Mouse (Mus musculus) left cerebral cortex, postnatal 36 days (tissue): ENCODE results near the gene Gipc3. TPM values are rescaled to one million over a fixed set of nuclear protein-coding genes. Genes with fewer than 3 reads are reported as not detected.

Experiments
- DNase-seq, 2 experiments: peaks; one replicate each; pipeline ENCODE4 v3.0.0; 2021 to 2022; ENCODE audit warnings: low spot score in 2 of 2, mixed read lengths in 1 of 2
- intact Hi-C: fragments of 180-260 bp; cut with DNase I; formaldehyde crosslinking; loops from one replicate; pipeline ENCODE4 v1.15.1; 2025
- total RNA-seq, 2 experiments: library from RNA; stranded (reverse); gene quantifications; 2 replicates each; pipeline ENCODE4 v1.2.3; 2021

Gene Gipc3
- total RNA-seq, 2 experiments from 2014 or later, result 1.4 to 1.8 TPM

DNA sequence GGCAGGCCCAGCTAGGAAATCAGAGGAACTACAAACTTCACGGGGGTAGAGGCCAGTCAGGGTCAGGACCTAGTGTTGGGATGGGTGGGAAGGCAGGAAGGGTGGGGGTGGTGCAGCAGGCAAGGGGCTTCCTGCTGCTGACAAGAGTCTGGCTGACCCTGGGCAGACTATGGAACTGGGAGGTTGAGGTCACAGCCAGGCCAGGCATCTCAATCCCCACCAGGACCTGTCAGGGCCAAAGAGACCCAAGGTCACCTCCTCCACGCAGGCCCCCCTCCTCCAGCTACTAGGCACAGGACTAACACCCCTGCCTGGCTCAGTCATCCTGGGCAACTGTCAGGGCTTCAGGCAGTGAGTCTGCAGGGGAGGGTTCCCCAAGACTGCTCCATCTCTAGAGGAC lies 15.1 kb downstream of the Gipc3 start:
- DNase-seq, result no peak
- intact Hi-C loops, result no loop called here

DNA sequence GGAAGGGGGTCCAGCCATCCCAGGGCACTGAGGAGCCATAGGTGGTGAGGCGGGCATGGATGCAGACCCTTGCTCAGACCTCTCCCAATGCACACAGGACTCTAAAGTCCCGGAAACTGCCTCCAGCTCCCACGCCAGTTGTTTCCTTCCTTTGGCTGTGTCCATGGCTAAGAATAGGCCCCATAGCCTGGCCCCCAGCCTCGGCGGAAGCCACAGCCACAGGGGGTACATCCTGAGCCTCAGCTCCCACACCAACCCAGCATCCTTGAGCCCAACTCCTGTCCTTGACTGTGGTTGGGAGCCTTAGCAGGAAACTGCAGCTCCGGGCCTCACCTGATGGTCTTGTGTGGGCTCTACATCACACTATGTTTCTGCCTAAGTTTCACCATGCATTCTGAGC lies 16.2 kb downstream of the Gipc3 start:
- intact Hi-C loops, result no loop called here
- no peak for DNase-seq

DNA sequence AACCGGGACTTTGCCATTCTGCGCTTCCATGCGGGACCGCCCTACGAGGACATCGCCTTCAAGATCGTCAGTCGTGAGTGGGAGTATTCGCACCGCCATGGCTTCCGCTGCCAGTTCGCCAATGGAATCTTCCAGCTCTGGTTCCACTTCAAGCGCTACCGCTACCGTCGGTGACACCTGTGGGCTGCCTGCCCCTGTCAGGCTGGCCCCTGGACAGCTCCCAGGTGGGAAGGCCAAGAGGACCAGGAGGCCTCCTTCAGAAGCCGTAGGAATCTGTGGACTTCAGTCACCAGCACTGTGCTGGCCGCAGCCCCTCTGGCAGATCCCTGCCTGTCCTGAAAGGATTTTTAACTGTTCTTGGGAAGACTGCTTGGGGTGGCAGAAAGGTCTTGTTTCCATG lies 17.3 kb downstream of the Gipc3 start:
- intact Hi-C loops, result no loop called here
- no peak for DNase-seq

DNA sequence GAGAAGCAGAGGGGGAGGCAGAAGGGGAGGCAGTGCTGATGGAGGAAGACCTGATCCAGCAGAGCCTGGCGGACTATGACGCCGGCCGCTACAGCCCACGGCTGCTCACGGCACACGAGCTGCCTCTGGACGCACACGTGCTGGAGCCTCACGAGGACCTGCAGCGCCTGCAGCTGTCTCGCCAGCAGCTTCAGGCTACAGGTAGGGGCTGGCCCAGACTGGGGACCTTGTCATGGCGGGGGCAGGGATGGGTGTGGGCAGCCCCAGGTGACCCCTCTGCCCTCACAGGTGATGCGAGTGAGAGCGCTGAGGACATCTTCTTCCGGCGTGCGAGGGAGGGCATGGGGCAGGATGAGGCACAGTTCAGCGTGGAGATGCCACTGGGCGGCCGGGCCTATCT lies 17.9 kb downstream of the Gipc3 start:
- no peak for DNase-seq
- intact Hi-C loops, result no loop called here

DNA sequence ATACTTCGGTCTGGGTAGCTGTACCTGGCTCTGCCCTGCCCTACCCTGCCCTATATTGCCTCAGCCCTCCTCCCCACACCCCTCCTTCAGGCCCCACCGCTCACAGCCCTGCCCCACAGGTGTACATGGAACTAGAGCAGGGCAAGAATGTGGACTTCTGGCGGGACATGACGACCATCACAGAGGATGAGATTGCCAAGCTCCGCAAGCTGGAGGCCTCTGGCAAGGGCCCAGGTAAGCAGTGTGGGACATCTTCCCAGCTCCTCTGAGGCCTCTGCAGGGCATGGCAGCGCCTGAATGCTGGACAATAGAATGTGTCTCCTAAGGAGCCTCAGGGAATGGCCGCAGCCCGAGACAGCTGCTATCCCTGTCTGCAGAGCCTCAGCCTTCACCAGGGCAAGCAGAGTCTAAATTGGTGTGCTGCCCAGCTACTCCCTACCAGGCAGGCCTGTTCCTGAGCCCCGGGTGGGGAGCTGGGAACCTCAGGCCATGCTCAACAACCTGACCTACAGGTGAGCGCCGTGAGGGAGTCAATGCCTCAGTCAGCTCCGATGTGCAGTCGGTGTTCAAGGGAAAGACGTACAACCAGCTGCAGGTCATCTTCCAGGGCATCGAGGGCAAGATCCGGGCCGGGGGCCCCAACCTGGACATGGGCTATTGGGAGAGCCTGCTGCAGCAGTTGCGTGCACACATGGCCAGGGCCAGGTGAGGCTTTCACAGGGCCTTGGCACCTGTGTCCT lies 19.1 kb downstream of the Gipc3 start:
- intact Hi-C loops, result no loop called here
- no peak for DNase-seq

DNA sequence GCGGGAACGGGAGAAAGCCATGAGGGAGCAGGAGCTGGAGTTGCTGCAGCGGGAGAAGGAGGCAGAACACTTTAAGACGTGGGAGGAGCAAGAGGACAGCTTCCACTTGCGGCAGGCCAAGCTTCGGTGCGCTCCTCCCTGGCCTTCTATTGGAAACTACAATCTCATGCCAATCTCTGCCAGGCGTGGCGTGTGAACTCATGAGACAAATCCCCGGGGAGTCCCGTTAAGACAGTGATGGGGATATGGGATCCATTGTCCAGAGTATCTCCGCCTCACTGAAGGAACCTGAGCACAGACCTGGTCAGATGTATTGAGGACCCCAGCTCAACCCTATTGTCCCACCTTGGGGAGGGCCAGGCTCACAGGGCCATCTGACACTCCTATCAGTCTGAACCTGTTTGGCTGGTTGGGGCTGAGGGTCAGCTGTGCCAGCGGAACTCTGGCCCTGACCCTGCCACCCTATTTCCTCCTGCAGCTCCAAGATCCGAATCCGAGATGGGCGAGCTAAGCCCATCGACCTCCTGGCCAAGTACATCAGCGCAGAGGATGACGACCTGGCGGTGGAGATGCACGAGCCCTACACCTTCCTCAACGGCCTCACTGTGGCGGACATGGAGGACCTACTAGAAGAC lies 19.8 kb downstream of the Gipc3 start:
- DNase-seq, result no peak
- intact Hi-C loops, result no loop called here

DNA sequence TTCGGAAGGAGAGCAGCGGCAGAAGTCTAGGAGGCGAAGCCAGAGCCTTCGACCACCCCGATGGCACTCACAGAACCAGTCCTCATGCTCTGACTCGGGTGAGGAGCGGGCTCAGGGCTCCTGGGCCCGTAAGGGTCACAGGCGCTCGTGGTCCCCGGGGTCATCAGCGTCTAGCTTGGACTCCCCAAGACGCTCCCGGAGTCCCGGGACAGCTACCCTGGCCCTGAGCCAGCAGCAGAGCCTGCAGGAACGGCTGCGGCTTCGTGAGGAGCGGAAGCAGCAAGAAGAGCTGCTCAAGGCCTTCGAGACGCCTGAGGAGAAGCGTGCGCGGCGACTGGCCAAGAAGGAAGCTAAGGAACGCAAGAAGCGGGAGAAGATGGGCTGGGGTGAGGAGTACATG lies 20.6 kb downstream of the Gipc3 start:
- no peak for DNase-seq
- intact Hi-C loops, result no loop called here

DNA sequence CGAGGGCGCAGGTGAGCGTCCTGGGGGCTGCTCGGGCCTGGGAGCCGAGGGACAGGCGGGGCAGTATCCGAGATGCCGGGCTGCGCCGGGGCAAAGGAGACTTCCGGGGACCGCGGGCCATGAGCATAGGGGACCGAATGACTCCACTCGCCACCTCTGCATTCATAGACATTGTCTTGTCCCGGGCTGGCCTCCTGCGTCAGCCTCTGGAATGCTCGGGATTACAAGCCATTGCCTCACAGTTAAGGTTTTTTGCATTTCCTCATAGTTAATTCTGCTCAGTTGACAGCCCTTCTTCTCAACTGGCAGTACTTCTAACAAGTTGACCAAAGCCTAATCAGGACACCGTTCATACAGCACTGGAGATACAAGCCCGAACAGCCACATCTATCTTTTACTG lies 21.6 kb downstream of the Gipc3 start:
- no peak for DNase-seq
- intact Hi-C loops, result no loop called here

DNA sequence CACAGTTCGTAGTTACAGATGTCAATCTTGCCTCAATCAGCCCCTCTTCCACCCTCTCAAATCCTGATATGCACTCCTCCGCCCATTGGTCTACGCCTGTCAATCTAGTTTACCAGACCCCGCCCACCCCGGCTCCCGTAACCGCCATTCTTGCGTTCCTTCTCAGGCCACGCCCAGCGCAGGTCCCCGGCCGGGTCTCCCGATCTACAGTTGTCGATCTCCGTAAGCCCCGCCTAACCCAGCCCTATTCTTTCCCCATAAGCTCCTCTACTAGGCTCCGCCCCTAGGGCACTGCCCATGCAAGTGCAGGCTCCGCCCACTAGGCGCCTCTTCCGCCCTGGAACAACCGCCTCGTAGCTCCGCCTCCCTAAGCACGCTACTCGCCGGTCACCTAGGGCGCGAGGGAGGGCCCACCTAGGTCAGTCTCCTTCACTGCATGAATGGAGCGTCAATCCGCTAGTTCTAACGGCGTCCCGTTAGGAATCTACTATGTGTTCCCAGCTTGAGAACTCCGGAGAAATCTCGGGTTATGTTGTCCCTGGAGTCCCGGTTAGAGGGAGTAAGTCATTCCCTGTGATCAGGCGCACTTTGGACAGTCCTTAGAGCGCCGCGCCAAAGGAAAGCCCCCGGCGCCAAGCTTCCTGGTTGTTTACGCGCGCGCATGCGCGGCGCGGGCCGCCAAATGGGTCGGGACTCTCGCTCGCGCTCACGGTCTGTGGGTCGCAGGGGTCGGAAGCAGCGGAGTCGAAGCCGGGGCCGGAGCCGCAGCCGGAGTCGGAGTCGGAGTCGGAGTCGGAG lies 22.3 kb downstream of the Gipc3 start, which contains the start of gene Cactin:
Cactin (plus strand) TSS at position 554 of the 798 bp plus-strand sequence.
- intact Hi-C loops, result no loop called here
- peak; percentile 97 to 99 for DNase-seq

DNA sequence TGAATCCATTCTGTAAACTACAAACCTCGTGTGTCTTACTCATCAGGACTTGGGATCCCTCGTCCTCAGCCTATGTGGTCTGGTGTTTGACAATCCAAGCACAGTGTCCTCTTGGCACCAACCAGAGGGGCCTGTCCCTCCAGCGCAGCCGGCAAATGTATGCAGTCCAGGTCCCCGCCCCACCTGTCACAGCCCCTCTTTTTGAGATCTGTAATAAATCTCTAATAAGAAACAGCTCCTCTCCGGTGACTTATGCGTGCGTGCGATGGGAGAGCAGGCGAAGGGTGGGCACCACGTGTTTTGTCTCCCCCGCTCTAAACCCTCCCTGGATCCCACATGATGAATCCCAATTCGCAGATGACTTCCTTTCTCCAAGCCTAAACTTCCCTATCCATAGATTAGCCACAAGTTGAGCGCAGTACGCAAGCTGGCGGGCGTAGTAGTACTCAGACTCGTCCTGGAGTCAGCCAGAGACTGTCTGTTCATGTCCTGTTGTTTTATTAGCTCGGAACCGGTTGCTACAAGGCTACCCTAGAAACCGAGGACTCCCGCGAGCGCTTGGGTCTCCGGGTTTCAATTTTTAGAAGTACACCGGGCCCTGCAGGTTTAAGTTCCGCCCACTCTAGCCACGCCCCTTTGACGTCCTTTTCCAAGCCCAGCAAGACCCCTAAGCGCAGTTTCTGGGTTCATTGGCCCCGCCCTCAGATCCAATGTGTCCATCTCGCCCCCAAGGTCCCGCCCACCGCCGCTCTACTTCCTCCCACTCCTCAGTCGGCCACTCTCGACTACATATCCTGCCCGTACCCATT lies 23.1 kb downstream of the Gipc3 start:
- peak in 1 of 2 experiments; percentile 59 for DNase-seq
- intact Hi-C loops, result no loop called here

DNA sequence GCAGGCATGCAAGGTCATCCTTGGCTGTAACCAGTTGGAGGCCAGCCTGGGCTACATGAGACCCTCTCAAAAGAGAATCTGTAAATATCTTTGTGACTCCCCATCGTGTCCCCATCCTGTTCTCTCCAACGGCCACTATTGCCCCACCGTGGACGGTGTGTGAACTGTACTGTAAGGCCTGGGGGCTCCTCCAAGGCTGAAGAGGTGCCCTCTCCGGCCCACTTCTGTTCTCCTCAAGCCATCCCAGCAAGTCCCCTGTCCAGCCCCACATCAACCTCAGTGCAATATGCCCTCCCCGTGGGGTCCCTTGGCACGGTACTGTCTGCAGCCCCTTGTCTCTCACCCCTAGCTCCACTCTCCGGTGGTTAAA lies 23.8 kb downstream of the Gipc3 start:
- no peak for DNase-seq
- intact Hi-C loops, result no loop called here

DNA sequence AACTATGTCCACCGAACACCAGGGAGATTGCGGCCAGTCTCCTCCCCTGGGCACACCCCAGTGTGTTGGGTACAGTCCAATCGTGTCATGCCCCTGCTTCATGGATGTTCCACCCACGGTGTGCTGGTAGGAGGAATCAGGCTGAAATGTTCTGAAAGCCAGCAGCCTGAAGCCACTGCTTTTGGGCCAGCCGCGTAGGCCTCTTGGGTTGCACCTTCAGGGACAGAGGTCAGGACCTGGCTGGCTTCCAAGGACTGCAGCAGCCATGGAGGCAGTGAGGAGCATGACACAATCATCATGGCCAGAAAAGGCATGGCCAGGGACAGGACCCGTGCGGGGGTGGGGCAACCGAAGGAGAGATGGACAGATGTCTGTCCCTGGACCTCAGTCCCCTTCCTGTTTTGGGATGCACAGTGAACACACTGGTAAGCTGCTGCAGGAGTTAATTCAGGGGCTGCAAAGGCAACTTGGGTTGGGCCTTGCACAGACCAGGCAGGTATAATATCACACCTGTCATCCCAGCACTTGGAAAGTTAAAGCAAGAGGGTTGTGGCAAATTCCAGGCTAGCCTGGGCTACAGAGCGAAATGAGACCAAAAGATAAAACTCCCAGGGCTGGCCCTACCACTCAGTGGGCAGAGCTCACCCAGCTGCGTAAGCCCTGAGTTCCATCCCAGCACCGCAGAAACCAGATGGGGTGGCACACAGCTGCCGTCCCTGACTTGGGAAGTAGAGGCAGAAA lies 24.3 kb downstream of the Gipc3 start:
- no peak for DNase-seq
- intact Hi-C loops, result no loop called here

DNA sequence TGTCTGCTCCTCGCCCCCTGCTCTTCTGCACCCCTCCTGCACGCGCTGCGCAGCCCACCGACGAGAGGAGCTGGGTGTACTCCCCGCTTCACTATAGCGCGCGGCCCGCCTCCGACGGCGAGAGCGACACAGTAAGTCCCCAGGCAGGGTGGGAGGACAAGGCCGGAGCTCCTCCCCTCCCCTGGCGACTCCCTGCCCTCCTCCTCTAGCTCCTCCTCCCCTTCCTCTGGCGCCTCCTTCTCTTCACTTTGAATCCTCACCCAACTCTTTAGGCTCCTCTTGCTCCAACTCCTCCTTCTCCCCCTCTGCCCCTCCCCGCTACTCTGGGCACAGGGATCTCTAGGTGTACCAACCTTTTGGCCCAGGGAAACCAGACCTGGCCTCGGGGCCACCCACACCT lies 25.8 kb downstream of the Gipc3 start:
- intact Hi-C loops, result no loop called here
- DNase-seq, result no peak

DNA sequence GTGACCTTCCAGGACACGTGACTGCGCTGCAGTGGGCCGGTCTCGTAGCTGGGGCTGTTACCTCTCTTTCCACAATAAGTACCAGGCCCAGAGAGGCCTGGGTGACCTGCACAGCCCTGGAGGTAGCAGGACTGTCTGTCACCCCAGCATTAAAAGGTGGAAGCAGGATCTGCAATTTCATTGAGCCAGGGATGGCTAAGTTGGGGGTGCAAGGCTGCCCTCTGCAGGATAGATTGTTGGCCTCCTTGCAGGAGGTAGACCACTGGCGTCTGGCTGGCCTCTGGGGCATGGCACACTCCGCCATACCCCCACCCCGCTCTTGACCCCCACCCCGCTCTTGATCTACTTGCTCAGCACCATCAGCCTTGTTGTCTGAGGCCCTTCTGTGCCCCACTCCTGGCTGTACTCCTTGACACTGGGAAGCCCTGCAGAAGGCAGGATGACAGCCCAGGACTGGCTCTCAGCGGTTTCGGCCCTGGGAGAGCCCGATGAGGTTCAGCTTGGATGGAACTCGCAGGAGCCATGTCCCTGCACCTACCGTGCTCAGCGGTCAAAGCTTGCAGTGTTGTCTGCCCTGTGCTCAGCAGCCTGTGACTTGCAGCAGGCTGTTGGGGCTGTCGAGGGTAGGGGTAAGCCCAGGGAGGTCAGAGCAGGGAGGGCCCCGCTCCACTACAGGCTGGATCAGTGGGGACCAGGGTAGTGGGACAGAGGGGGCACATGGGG lies 26.6 kb downstream of the Gipc3 start:
- intact Hi-C loops, result no loop called here

DNA sequence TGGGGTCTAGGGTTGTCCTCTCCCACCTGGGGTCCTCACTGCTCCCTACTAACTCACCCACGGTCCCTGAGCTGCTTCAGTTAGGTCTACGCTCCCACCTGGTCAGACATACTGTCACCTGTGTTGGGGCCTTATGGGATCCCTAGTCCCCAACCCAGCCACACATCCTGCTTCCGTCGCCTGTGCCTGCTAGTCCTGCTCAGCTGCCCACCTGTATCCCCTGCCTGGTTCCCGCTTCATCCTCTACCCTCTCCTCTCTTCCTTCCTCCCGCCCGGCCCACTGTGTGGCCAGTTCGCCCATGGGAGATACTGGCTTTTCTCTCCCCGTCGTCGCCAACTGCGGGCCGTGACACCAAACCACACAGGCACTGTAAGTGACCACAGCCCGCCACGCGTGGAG lies 27.5 kb downstream of the Gipc3 start:
- intact Hi-C loops, result no loop called here
- DNase-seq, result no peak

More for the DNA sequence above, 26.6 kb downstream of the Gipc3 start:
- no peak for DNase-seq

DNA sequence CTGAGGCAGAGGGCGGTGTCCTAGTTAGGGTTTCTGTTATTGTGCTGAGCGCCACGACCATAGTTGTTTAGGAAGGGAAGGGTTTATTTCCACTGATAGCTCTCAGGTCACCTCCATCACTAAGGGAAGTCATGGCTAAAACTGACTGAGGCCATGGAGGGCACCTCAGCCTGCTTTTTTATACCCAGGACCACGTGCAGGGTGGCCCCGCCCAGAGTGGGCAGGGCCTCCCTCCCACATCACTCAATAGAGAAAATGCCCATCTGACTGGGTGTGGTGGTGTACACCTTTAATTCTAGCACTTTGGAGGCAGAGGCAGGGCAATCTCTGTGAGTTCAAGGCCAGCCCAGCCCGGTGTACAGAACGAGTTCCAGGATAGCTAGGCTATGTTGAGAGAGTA lies 28.9 kb downstream of the Gipc3 start:
- DNase-seq, result no peak
- intact Hi-C loops, result no loop called here

DNA sequence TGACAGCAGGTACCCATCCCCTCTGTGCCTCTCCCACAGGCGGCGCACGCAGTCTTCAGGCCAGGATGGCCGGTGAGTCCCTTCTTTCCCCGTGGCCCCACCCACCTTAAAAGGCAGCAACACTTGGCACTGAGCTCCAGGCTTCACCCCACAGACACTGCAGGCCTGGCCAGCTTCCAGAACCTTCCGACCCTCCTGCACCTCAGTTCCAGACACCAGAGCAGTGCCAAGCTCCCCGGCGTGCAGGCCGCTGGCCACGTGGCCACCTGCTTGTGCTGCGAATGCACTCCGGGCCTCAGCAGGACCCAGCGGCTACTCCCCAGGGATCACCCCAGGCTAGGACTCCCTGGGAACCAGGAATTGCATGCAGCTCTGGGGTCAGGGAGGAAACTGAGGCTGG lies 29.5 kb downstream of the Gipc3 start:
- intact Hi-C loops, result no loop called here
- DNase-seq, result no peak

DNA sequence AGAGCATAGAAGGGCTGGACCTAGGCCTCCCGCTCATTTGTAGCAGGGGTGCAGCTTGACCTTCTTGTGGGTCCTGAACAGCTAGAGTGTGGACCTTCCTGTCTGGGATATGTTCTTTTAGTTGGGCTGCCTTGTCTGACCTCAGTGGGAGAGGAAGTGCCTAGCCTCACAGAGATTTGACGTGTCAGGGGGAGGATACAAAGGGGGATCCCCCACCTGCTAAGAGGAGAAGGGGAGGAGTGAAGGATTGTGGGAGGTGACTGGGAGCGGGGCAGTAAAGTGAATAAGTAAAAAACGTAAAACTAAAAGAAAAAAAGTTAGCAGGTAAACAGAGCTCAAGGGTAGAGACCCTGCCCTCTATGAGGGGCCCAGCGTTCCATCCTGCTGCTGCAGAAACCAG lies 33.5 kb downstream of the Gipc3 start:
- intact Hi-C loops, result no loop called here

More for the DNA sequence above, 33.5 kb downstream of the Gipc3 start:
- DNase-seq, result no peak
